In genomic region chr9:47589832-47590231, GRCm38 (mm10) we compare ENCODE assay signal across 10 mouse cellular contexts. TPM values are rescaled to one million over a fixed set of nuclear protein-coding genes. Genes with fewer than 3 reads are reported as not detected.
DNase-seq lines count a peak whose midpoint lies in the region; ATAC-seq and TF ChIP-seq lines count a peak whose summit lies in the region.
"Had no signal": no experiment of that assay in that cellular context is flagged by ENCODE, and none has a peak within 500 bp of the region (broad histone marks: within the 10 kb centered on the region; RNA-seq: fewer than 3 reads in every experiment).

No protein-coding gene starts in this region.

- H3K27me3 ChIP-seq in kidney, embryonic 15.5 days = no peaks in the 10 kb centered on the region
- H3K27me3 ChIP-seq in testis, adult 2 months (ENCODE audit: control insufficient read depth, insufficient read depth, low read length) = no peaks in the 10 kb centered on the region
- H3K27me3 ChIP-seq in hindbrain, embryonic 14.5 days (ENCODE audit: control insufficient read depth, insufficient read depth, low read length) = no peaks in the 10 kb centered on the region

- no peak for TF ChIP-seq POLR2A in testis, adult 2 months (IDR thresholded peaks at IDR 0.05; ENCODE audit: control insufficient read depth, low read depth, low read length)

- no peak for ATAC-seq in kidney, embryonic 15.5 days (replicated peaks; ENCODE audit: low FRiP score)
- ATAC-seq in hindbrain, embryonic 14.5 days (ENCODE audit: low FRiP score) = no peak

- intact Hi-C loops in left cerebral cortex, postnatal 36 days (cut with DNase I) = no loop called here

- no peak overlapping the region for H3K9ac ChIP-seq in kidney, embryonic 15.5 days
- no peak overlapping the region for H3K9ac ChIP-seq in hindbrain, embryonic 14.5 days

- no peak for TF ChIP-seq CTCF in testis, adult 2 months (IDR thresholded peaks at IDR 0.05; ENCODE audit: control insufficient read depth, insufficient read depth, insufficient replicate concordance, low read depth, low read length)

- no peaks in the 10 kb centered on the region for H3K36me3 ChIP-seq in kidney, embryonic 15.5 days
- H3K36me3 ChIP-seq in testis, adult 2 months (ENCODE audit: control insufficient read depth, insufficient read depth, low read length) = no peaks in the 10 kb centered on the region
- H3K36me3 ChIP-seq in hindbrain, embryonic 14.5 days (replicated peaks; ENCODE audit: control insufficient read depth, insufficient read depth) = no peaks in the 10 kb centered on the region
- H3K36me3 ChIP-seq: forebrain, embryonic 10.5 days had no signal

- no peaks in the 10 kb centered on the region for H3K9me3 ChIP-seq in kidney, embryonic 15.5 days (replicated peaks)
- no peaks in the 10 kb centered on the region for H3K9me3 ChIP-seq in hindbrain, embryonic 14.5 days (ENCODE audit: control insufficient read depth, low read length)
- H3K9me3 ChIP-seq: forebrain, embryonic 10.5 days had no signal

- no peak overlapping the region for H3K4me2 ChIP-seq in kidney, embryonic 15.5 days
- H3K4me2 ChIP-seq in hindbrain, embryonic 14.5 days (replicated peaks) = no peak overlapping the region

- H3K27ac ChIP-seq in kidney, embryonic 15.5 days = no peak overlapping the region
- peak overlapping the region; percentile 36; the same call in 1 of the 2 replicates for H3K27ac ChIP-seq in testis, adult 2 months (ENCODE audit: control insufficient read depth, insufficient read depth, low read depth, low read length)
- H3K27ac ChIP-seq in hindbrain, embryonic 14.5 days = no peak overlapping the region
- H3K27ac ChIP-seq: forebrain, embryonic 10.5 days had no signal

- WGBS in kidney, embryonic 15.5 days = 41% methylated on average over 5 of the region's 5 CpGs
- 66% methylated on average over 5 of the region's 5 CpGs for WGBS in hindbrain, embryonic 14.5 days

- no peak overlapping the region for H3K4me3 ChIP-seq in kidney, embryonic 15.5 days (replicated peaks)
- no peak overlapping the region for H3K4me3 ChIP-seq in testis, adult 2 months (ENCODE audit: control insufficient read depth, low read depth, low read length)
- no peak overlapping the region for H3K4me3 ChIP-seq in hindbrain, embryonic 14.5 days (replicated peaks; ENCODE audit: low read length)
- H3K4me3 ChIP-seq: forebrain, embryonic 10.5 days had no signal

- H3K4me1 ChIP-seq in kidney, embryonic 15.5 days = peaks cover 11% of the 10 kb centered on the region; the same call in 1 of the 2 replicates
- H3K4me1 ChIP-seq in testis, adult 2 months (ENCODE audit: control insufficient read depth, insufficient read depth, low read length) = no peaks in the 10 kb centered on the region
- peaks cover 29% of the 10 kb centered on the region for H3K4me1 ChIP-seq in hindbrain, embryonic 14.5 days (replicated peaks; ENCODE audit: control insufficient read depth, insufficient read depth, low read length)

- peak; percentile 19 to 56 for DNase-seq in kidney, postnatal 4 days
- DNase-seq in adrenal gland, adult 8-10 months = peak; percentile 91
- DNase-seq in heart, postnatal 4 days = peak; percentile 64
- DNase-seq in left cerebral cortex, postnatal 36 days (ENCODE audit: low spot score in 2 of 2) = no peak
- DNase-seq in hindbrain, embryonic 14.5 days (ENCODE audit: low spot score) = no peak
- no peak for DNase-seq in thymus, postnatal 36 days
- DNase-seq: thymus, postnatal 14 days had no signal

RNA-seq across cellular contexts. Expression of gene Cadm1, which starts 59.9 kb away (rescaled TPM):
- polyA plus RNA-seq in kidney, embryonic 15.5 days (2015; fragmentation: Nextera tagmentation; extraction: Ambion mirVana) = 68.8 and 72.2 TPM in 2 replicates
- total RNA-seq in adrenal gland, adult 8-10 months (2022) = 10 to 100 TPM; 38.4 to 69.9 (median 49.7) TPM
- 1 to 10 TPM; 4.2 to 4.6 TPM for total RNA-seq in heart, postnatal 4 days (2021)
- polyA plus RNA-seq in testis, adult 2 months (2012; rRNA removed) = 70.8 and 92.2 TPM in 2 replicates
- total RNA-seq in left cerebral cortex, postnatal 36 days (2021) = 100 to 1,000 TPM; 209 to 233 TPM
- polyA plus RNA-seq in hindbrain, embryonic 14.5 days (2014; fragmentation: Nextera tagmentation; extraction: Ambion mirVana) = 180 and 202 TPM in 2 replicates

Comparison
In these comparisons a context has a peak if more than half of its experiments do, and no peak if none do; other contexts are left out.
1. DNase-seq: peak in kidney, postnatal 4 days (2 of 2), adrenal gland, adult 8-10 months (single experiment) and heart, postnatal 4 days (single experiment); none in left cerebral cortex, postnatal 36 days (0 of 2), hindbrain, embryonic 14.5 days (single experiment) and thymus, postnatal 36 days (0 of 2).
2. RNA of gene Cadm1, which starts 59.9 kb away (total RNA-seq): 209 to 233 TPM in left cerebral cortex, postnatal 36 days and 38.4 to 69.9 TPM in adrenal gland, adult 8-10 months; 4.2 to 4.6 TPM in heart, postnatal 4 days; every median in the first group is over 4 times any median in the second.